Mouse (Mus musculus) retina, postnatal 1 day (tissue): Measurements from ENCODE around the gene Vps8.

Source experiments
- DNase-seq: peaks from one replicate; pipeline ENCODE4 v3.0.0-alpha.2; 2012

Vps8 gene

DNA sequence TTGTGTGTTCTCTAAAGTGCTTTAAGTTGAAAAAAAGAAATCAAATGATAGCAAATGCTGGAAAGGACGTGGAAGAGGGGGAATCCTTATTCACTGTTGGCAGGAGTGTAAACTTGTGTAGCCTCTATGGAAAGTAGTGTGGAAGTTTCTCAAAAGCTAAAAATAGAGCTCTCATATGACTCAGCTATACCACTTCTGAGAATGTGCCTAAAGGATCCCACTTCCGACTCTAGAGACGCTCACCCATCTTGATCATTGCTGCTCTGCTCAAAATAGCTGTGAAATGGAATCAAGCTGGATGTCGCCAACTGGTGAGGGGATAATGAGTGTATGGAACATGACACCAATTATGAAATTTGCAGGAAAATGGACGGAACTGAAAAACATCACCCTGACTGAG, 264.5 kb downstream of the Vps8 start:
- DNase-seq, result no peak

DNA sequence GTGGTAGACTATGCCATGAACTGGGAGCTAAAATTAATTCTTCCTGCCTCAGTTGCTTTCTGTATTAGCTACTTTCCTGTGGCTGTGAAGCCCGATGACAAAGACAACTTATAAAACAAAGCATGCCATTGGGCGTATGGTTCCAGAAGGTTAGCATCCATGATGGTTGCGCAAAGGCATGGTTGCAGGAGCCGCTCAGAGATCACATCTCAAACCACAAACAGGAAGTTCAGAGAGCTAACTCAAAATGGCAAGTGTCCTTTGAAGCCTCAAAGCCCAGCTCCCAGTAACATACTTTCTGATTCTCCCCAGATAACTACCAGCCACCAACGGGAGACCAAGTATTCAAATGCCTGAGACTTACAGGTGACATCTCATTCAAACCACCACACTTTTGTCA, 266.2 kb downstream of the Vps8 start:
- no peak for DNase-seq

DNA sequence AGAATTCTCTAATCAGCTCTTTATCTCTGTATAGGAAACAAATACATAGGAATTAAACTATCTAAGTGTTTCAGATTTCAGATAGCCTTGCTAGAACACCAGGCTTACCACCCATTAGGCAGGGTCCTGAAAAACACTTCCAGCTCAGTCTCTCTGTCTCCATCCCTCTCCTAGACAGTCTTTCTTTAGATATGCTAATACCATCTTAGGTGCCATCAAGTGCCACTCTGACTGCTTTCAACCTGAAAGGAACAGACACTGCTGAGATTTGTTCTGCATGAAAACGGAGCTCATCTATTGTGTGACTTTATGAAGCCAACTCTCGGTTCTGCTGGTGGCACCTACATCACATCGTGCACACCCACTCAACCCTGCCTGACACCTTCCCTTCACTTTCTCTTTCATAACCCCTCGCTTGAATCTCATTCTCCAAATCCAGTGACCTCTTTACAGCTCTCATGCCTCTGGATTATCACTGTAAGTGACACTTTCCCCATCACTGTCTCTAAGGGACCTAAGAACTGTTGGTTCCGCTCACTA, 267.4 kb downstream of the Vps8 start:
- no peak for DNase-seq

DNA sequence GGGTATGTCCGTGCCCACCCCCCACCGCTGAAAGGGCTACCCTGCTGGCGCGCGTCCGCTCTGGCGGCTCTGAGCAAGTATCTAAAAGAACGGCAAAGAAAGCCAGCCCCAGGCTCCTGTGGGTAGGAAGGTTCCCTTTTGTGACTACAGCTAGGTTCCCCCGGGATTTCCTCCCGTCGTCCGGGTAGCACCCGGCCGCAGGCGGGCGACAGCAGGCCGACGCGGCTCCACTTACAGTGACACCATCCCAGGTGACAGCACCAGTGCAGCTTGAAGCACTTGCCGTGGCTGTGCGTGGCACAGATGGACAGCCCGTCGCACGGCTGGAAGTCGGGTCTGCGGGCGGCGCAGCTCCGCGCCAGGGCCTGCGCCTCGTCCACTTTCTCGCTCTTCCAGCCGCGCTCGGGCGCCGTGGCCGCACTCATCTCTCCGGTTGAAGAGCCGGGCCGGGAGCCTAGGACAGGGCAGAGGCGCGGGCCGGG, 271.1 kb downstream of the Vps8 start:
- DNase-seq, result peak; percentile 76
